Mouse (Mus musculus) CH12.LX (cell line): ENCODE data around the gene Tmem200c.

Source experiments
- CTCF ChIP-seq, 2 experiments: IDR thresholded peaks in 1 of 2; conservative IDR thresholded peaks in 1 of 2; 2 replicates each; pipeline ENCODE4 v1.5.1; 2011 to 2012; ENCODE audit warnings: low read depth in 2 of 2, low read length in 2 of 2, improper control_type of control experiment in 1 of 2, inconsistent platforms in 1 of 2, mild to moderate bottlenecking in 1 of 2, moderate library complexity in 1 of 2
- ELF1 ChIP-seq: IDR thresholded peaks from 2 replicates; pipeline ENCODE4 v1.6.1; 2014; ENCODE audit warnings: low read depth, mild to moderate bottlenecking, inconsistent platforms, low read length, improper control_type of control experiment
- GABPA ChIP-seq: IDR thresholded peaks from 2 replicates; pipeline ENCODE4 v1.6.1; 2012; ENCODE audit warnings: low read depth, low read length, improper control_type of control experiment, inconsistent platforms; ENCODE audit not compliant: insufficient replicate concordance
- MAFK ChIP-seq: IDR thresholded peaks from 2 replicates; pipeline ENCODE4 v1.6.1; 2011; ENCODE audit warnings: low read length, improper control_type of control experiment; ENCODE audit not compliant: insufficient replicate concordance
- MYC ChIP-seq: IDR thresholded peaks from 2 replicates; pipeline ENCODE4 v1.6.1; 2011; ENCODE audit warnings: low read depth, mild to moderate bottlenecking, improper control_type of control experiment, low read length
- NELFE ChIP-seq: IDR thresholded peaks from 2 replicates; pipeline ENCODE4 v1.6.1; 2011; ENCODE audit warnings: low read depth, low read length, improper control_type of control experiment
- POLR2A ChIP-seq: IDR thresholded peaks from 2 replicates; pipeline ENCODE4 v1.6.1; 2011; ENCODE audit warnings: low read depth, mild to moderate bottlenecking, improper control_type of control experiment, low read length
- SMC3 ChIP-seq: IDR thresholded peaks from 2 replicates; pipeline ENCODE4 v1.6.1; 2011; ENCODE audit warnings: low read depth, low read length, improper control_type of control experiment
- USF2 ChIP-seq: conservative IDR thresholded peaks from 2 replicates; pipeline ENCODE4 v1.6.1; 2011; ENCODE audit warnings: low read depth, low read length, improper control_type of control experiment
- ZNF384 ChIP-seq: IDR thresholded peaks from 2 replicates; pipeline ENCODE4 v1.6.1; 2012; ENCODE audit warnings: low read depth, low read length, improper control_type of control experiment, inconsistent platforms

DNA sequence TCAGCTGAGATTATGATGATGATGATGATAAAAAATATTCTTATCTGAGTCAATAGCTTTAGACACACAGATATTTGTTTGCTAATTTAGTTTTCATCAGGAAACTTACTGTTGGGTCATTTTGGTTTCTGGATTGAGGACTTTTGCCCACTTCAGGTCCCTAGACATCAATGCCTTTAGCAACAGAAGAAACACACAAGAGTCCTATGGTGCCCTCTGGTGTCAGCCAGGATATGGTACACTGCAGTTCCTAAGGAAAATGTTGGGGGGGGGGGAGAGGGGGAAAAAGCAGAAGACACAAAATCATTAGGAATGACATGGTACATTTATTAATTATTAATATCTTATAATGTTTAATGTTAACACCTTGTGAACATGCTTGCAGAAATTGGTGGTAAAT is 42.0 kb downstream of the Tmem200c start:
- TF ChIP-seq SMC3 (no peak), CTCF (conservative IDR thresholded peaks at IDR 0.05 in 1 of 2, IDR thresholded peaks at IDR 0.05 in 1 of 2; ENCODE audit: low read depth in 2 of 2, low read length in 2 of 2) (no peak), MAFK (no peak), MYC (no peak), NELFE (no peak), POLR2A (no peak), GABPA (no peak), ELF1 (no peak), USF2 (no peak), ZNF384 (no peak)
